Mouse (Mus musculus) heart, adult 9 months (tissue): ENCODE measurements at regions not wholly inside any gene's neighbourhood (a gene's known extent, or its start where the extent isn't known, plus 50 kb on each side); places are given as distances from the start of the nearest gene placed in this dataset.

Experiments
- DNase-seq, 2 experiments: peaks; one replicate each; pipeline ENCODE4 v3.0.0; 2022; ENCODE audit warnings: low spot score in 2 of 2

- no peak for DNase-seq
Observed at GRCm38 (mm10) chr2:149724279-149724678, 104.7 kb upstream of the Syndig1 start.

GRCm38 (mm10) chr2:149725932-149726331 is 103.1 kb upstream of the Syndig1 start:
- DNase-seq: no peak

- DNase-seq: no peak
Observed at GRCm38 (mm10) chr2:149737837-149738236, 91.2 kb upstream of the Syndig1 start.

GRCm38 (mm10) chr2:149739886-149740285 is 89.1 kb upstream of the Syndig1 start:
- DNase-seq: no peak

- DNase-seq: no peak
Observed at GRCm38 (mm10) chr2:149742661-149743060, 86.3 kb upstream of the Syndig1 start.

GRCm38 (mm10) chr2:149748240-149748822 is 80.7 kb upstream of the Syndig1 start:
- DNase-seq: no peak

- no peak for DNase-seq
Observed at GRCm38 (mm10) chr2:149759151-149759550, 69.9 kb upstream of the Syndig1 start.

- DNase-seq: no peak
Observed at GRCm38 (mm10) chr2:149763864-149764263, 65.1 kb upstream of the Syndig1 start.

- DNase-seq: no peak
Observed at GRCm38 (mm10) chr2:149768027-149768426, 61.0 kb upstream of the Syndig1 start.

GRCm38 (mm10) chr2:149768551-149768950 is 60.5 kb upstream of the Syndig1 start:
- no peak for DNase-seq

GRCm38 (mm10) chr2:149777316-149777715 is 51.7 kb upstream of the Syndig1 start:
- no peak for DNase-seq
